Mouse (Mus musculus) lung, postnatal 0 days (tissue): ENCODE measurements around the gene Ap3m1.

Source experiments
- CTCF ChIP-seq: IDR thresholded peaks from 2 replicates; pipeline ENCODE4 v1.5.1; 2016; ENCODE audit warnings: antibody characterized with exemption, mild to moderate bottlenecking
- EP300 ChIP-seq: IDR thresholded peaks from 2 replicates; pipeline ENCODE4 v1.6.1; 2016; ENCODE audit warnings: antibody characterized with exemption, mild to moderate bottlenecking, control low read depth

- TF ChIP-seq CTCF = no peak
- TF ChIP-seq EP300 = no peak
Observed at GRCm38 (mm10) chr14:21029025-21029659, 23.2 kb downstream of the Ap3m1 start.
